Mouse (Mus musculus): ENCODE measurements around the gene S1pr3. TPM values are rescaled to one million over a fixed set of nuclear protein-coding genes. Genes with fewer than 3 reads are reported as not detected.

Gene S1pr3
- polyA plus RNA-seq, 1 experiment from 2014 or later = 26.3 TPM

GRCm38 (mm10) chr13:51442922-51443321 lies 34.5 kb downstream of the S1pr3 start:
- DNase-seq (ENCODE audit: low spot score) = no peak

- DNase-seq (ENCODE audit: low spot score) = no peak
Observed at GRCm38 (mm10) chr13:51446550-51446949, 38.1 kb downstream of the S1pr3 start.

GRCm38 (mm10) chr13:51456190-51456878 lies 47.9 kb downstream of the S1pr3 start:
- no peak for DNase-seq (ENCODE audit: low spot score)

GRCm38 (mm10) chr13:51464294-51464693 lies 55.9 kb downstream of the S1pr3 start:
- no peak for DNase-seq (ENCODE audit: low spot score)

- no peak for DNase-seq (ENCODE audit: low spot score)
Observed at GRCm38 (mm10) chr13:51466117-51466841, 57.8 kb downstream of the S1pr3 start.

- DNase-seq (ENCODE audit: low spot score) = no peak
Observed at GRCm38 (mm10) chr13:51468697-51469250, 60.3 kb downstream of the S1pr3 start.

Other genes starting within 250 kb of the S1pr3 start
- gene Nxnl2, start 237.6 kb upstream of the S1pr3 start, polyA plus RNA-seq (2015; fragmentation: Nextera tagmentation; extraction: Ambion mirVana) = 2.4 and 3.5 TPM in 2 replicates
- 0.52 and 0.59 TPM in 2 replicates for gene Shc3, start 160.8 kb downstream of the S1pr3 start, polyA plus RNA-seq (2015; fragmentation: Nextera tagmentation; extraction: Ambion mirVana)
- 376 and 390 TPM in 2 replicates for gene Cks2, start 236.6 kb downstream of the S1pr3 start, polyA plus RNA-seq (2015; fragmentation: Nextera tagmentation; extraction: Ambion mirVana)
- gene Secisbp2, start 243.1 kb downstream of the S1pr3 start, polyA plus RNA-seq (2015; fragmentation: Nextera tagmentation; extraction: Ambion mirVana) = 57.4 and 62.7 TPM in 2 replicates

All from thymus, postnatal 0 days (tissue).